ENCODE assay signal across 8 mouse cellular contexts in genomic region chr5:96996401-96997309, GRCm38 (mm10). TPM values are rescaled to one million over a fixed set of nuclear protein-coding genes. Genes with fewer than 3 reads are reported as not detected.
A peak's percentile ranks its signal among the peaks of the same experiment; 100 is the strongest.
DNase-seq lines count a peak whose midpoint lies in the region; ATAC-seq and TF ChIP-seq lines count a peak whose summit lies in the region.

No protein-coding gene starts in this region.

- H3K4me1 ChIP-seq in limb, embryonic 11.5 days (ENCODE audit: control insufficient read depth, insufficient read depth, low read length) = no peaks in the 10 kb centered on the region

- no peak for TF ChIP-seq POLR2A in brain, embryonic 14.5 days (IDR thresholded peaks at IDR 0.05; ENCODE audit: borderline replicate concordance, extremely low read depth, insufficient read depth, insufficient read length, poor library complexity, severe bottlenecking)
- TF ChIP-seq POLR2A in myocyte (IDR thresholded peaks at IDR 0.05; ENCODE audit: insufficient read length, low read depth) = no peak

- H3K27ac ChIP-seq in limb, embryonic 11.5 days (replicated peaks; ENCODE audit: low read depth, low read length) = peak overlapping the region; percentile 84

- peak overlapping the region; percentile 99 for H3ac ChIP-seq in myocyte (ENCODE audit: control insufficient read depth, insufficient read length)

- TF ChIP-seq CTCF in brain, embryonic 14.5 days (IDR thresholded peaks at IDR 0.05; ENCODE audit: borderline replicate concordance, extremely low read depth, insufficient read depth, insufficient read length) = no peak

- WGBS in limb, embryonic 11.5 days = 16% methylated on average over 39 of the region's 39 CpGs

- H3K4me2 ChIP-seq in limb, embryonic 11.5 days (ENCODE audit: low read depth, severe bottlenecking) = peak overlapping the region; percentile 87
- H3K4me2 ChIP-seq in myocyte (ENCODE audit: low read depth) = peak overlapping the region; percentile 84

- ATAC-seq in limb, embryonic 11.5 days (ENCODE audit: insufficient number of reproducible peaks, low FRiP score, low TSS enrichment, low read depth) = peak; percentile 14

- H3K9me3 ChIP-seq in limb, embryonic 11.5 days (ENCODE audit: control insufficient read depth, low read length) = no peaks in the 10 kb centered on the region

- peak overlapping the region; percentile 59 for H3K4me3 ChIP-seq in limb, embryonic 11.5 days (ENCODE audit: low read depth, low read length)
- peak overlapping the region; percentile 33 for H3K4me3 ChIP-seq in myocyte

- H3K36me3 ChIP-seq in limb, embryonic 11.5 days (ENCODE audit: control insufficient read depth, insufficient read depth, low read length) = no peaks in the 10 kb centered on the region
- no peaks in the 10 kb centered on the region for H3K36me3 ChIP-seq in myocyte (ENCODE audit: control insufficient read depth, insufficient read depth)

- peak; percentile 72 to 77 for DNase-seq in spleen, postnatal 36 days (ENCODE audit: low spot score in 2 of 2)
- DNase-seq in spleen, adult 12 weeks (ENCODE audit: low spot score) = no peak
- peak; percentile 33 for DNase-seq in brain, embryonic 14.5 days (ENCODE audit: low read depth)
- peak; percentile 23 for DNase-seq in gastrocnemius, postnatal 10 days
- no peak for DNase-seq in limb, embryonic 11.5 days (ENCODE audit: low spot score)
- no peak for DNase-seq in right cerebral cortex, postnatal 36 days (ENCODE audit: low spot score in 2 of 2)
- DNase-seq in c-Kit-positive CD71-positive TER-119-positive erythroid progenitor cells, embryonic 14.5 days (ENCODE audit: low spot score) = no peak

- peak overlapping the region; percentile 77 for H3K9ac ChIP-seq in limb, embryonic 11.5 days (ENCODE audit: low read length)

- peaks cover 30% of the 10 kb centered on the region for H3K79me2 ChIP-seq in myocyte (ENCODE audit: control insufficient read depth, insufficient read depth)

- no peaks in the 10 kb centered on the region for H3K27me3 ChIP-seq in limb, embryonic 11.5 days (ENCODE audit: control insufficient read depth, insufficient read depth, low read length)
- H3K27me3 ChIP-seq in myocyte (ENCODE audit: control insufficient read depth, insufficient read depth, insufficient read length) = no peaks in the 10 kb centered on the region

TF ChIP-seq in myocyte, 11 proteins besides CTCF, POLR2A, EP300 and RAD21:
- TF ChIP-seq MYOG (IDR thresholded peaks at IDR 0.05; ENCODE audit: control insufficient read depth in 1 of 3, insufficient read depth in 1 of 3, insufficient read length in 2 of 3, low read depth in 2 of 3) (no peak), TCF12 (IDR thresholded peaks at IDR 0.05; ENCODE audit: insufficient read depth, poor library complexity, severe bottlenecking) (no peak), TCF3 (IDR thresholded peaks at IDR 0.05; ENCODE audit: insufficient read length, low read depth) (no peak), USF1 (IDR thresholded peaks at IDR 0.05; ENCODE audit: low read depth) (no peak), REST (IDR thresholded peaks at IDR 0.05; ENCODE audit: insufficient read depth, insufficient read length) (no peak), MYOD1 (IDR thresholded peaks at IDR 0.05; ENCODE audit: control insufficient read depth in 1 of 3, insufficient read length in 2 of 3, low read depth in 2 of 3) (no peak), POLR2AphosphoS2 (IDR thresholded peaks at IDR 0.05; ENCODE audit: insufficient read length, low read depth) (no peak), E2F4 (IDR thresholded peaks at IDR 0.05; ENCODE audit: insufficient read depth) (no peak), SRF (IDR thresholded peaks at IDR 0.05; ENCODE audit: control insufficient read depth, insufficient read length, low read depth) (no peak), MAX (IDR thresholded peaks at IDR 0.05; ENCODE audit: low read depth) (no peak)

RNA-seq across cellular contexts. Expression of gene Bmp2k, which starts 0.8 kb away (rescaled TPM):
- polyA plus RNA-seq in brain, embryonic 14.5 days (2012; rRNA removed) = 8.7 and 12.8 TPM in 2 replicates
- total RNA-seq in gastrocnemius, postnatal 10 days (2021) = 10 to 100 TPM; 12.6 to 15.1 TPM
- polyA plus RNA-seq in limb, embryonic 11.5 days (2014; fragmentation: Nextera tagmentation; extraction: Ambion mirVana) = 7.8 and 8.2 TPM in 2 replicates
- 5.2 TPM for polyA plus RNA-seq in myocyte (2012; fragmentation: generic; extraction: Trizol)

Comparison
In these comparisons a context has a peak if more than half of its experiments do, and no peak if none do; other contexts are left out.
1. DNase-seq: peak in spleen, postnatal 36 days (2 of 2), brain, embryonic 14.5 days (single experiment) and gastrocnemius, postnatal 10 days (single experiment); none in spleen, adult 12 weeks (single experiment), limb, embryonic 11.5 days (single experiment), right cerebral cortex, postnatal 36 days (0 of 2) and c-Kit-positive CD71-positive TER-119-positive erythroid progenitor cells, embryonic 14.5 days (single experiment).